Mouse (Mus musculus) CD4-positive, CD25-positive, alpha-beta regulatory T cell, adult 4 months (primary cell): Measurements from ENCODE around the gene Snapc5. TPM values are rescaled to one million over a fixed set of nuclear protein-coding genes. Genes with fewer than 3 reads are reported as not detected.
"Not testable (repeated sequence)": the region's sequence is repeated elsewhere in the genome, so short reads cannot be mapped to it uniquely, and the experiment has no call there.

ENCODE experiments used
- ATAC-seq: one replicate; pipeline ENCODE4 v1.8.0; 2017
- polyA plus RNA-seq, 2 experiments: library from polyadenylated mRNA; unstranded; fragments of 100-300 nt; shearing (Covaris generic); gene quantifications; one replicate each; pipeline ENCODE4 v1.2.1; 2017

The Snapc5 gene
- 10 to 100 TPM; 59.8 to 61.1 TPM for polyA plus RNA-seq

DNA sequence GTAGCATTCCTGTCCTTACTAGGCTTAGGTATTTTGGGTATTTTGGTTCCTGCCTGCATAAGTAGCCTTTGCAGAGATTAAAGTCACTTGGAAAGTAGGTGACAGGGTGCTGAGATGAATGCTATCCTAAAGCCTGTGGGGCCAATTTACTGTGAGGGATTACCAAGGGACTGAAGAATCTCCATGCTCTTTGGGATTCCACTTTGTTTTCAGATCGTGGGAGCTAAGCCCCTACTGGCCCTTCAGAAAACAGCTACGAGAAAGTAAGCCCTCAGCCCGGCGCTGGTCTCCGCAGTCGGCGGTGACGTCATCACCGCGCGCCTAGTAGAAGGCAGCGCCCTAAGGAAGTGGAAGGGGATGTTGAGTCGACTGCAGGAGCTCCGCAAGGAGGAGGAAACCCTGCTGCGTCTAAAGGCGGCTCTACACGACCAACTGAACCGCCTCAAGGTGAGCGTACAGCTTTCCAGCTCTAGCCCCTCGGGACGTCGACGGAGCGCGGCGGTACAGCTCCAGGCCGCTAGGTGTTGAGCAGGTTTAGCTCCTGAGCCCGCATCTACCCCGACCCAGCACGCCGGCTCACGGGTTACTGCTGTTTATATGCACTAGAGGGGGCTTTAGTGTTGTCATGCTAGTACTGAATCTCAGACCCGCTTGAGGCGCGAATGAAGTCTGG is at the start of gene Snapc5:
Gene Snapc5, plus strand, starts transcription at position 301 of the 673 bp plus-strand sequence.
- peak; percentile 94 for ATAC-seq

DNA sequence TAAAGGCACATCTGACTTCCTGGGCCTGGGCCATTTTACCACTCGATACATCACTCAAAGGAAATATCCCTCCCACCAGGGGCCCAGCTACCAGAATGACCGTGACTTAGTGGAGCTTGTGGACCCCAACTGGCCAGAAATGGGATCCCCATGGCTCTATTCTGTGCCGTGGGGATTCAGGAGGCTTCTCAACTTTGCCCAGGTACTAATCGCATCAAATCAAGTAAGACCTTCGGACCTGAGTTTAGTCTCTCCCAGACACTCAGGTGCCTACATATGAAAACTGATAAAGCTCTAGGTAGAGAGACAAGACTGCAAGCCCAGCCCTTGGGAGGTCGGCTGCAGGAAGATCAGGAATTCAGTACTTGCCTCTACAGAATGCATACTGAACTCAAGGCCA is 47.5 kb upstream of the Snapc5 start:
- ATAC-seq = no peak

DNA sequence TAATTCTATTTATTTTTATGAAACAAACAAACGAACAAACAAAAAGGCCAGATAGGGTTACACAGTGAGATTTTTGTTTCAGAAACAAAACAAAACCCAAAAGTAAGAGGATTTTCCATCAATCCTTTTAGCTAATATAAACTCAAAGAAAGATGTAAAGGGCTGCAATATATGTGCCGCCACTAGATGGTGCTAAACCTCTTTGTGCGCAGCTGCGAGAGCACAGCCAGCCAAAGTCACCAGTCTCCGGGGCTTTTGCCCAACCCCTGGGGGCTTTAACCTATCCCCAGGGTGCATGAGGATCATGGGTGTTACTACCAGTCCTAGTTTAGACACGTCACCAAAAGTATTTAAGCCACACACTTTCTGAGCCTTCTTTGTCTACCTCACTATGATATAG is 40.2 kb upstream of the Snapc5 start:
- peak; percentile 34 for ATAC-seq

DNA sequence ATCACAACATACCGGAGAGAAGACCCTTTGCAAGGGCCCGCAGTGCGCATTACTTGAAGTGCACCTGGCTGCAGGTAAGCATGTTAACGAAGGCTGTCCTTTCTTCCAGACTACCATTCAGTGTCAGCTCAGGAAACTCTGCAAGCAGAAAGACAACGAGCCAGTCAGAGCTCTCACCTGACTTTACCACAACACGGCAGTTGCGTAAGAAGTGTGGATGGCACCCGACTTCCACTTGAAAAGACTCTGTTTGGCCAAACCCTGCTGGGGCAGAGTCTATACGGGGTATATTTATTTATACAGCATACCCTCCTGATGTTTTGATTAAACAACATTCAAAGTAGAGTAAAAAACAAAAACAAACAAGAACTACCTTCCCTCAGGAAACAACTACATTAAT is 39.2 kb upstream of the Snapc5 start:
- no peak for ATAC-seq

DNA sequence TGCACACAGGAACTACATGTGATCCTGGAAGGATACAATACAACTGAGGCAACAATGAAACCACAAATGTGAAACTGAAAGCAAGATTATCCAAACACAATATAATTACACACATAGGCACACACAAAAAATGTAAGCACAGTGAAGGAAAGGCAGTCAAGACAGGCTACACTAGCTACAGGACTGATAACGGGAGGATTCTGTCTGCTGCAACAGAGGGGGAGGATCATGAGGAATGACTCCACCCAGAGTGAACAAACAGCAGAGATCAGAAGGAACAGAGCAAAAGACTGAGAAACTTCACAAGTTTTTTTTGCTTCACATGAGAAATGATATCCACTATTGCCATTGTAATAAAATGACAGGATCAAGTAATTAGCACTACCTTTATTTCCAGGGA is 22.4 kb upstream of the Snapc5 start:
- no peak for ATAC-seq

DNA sequence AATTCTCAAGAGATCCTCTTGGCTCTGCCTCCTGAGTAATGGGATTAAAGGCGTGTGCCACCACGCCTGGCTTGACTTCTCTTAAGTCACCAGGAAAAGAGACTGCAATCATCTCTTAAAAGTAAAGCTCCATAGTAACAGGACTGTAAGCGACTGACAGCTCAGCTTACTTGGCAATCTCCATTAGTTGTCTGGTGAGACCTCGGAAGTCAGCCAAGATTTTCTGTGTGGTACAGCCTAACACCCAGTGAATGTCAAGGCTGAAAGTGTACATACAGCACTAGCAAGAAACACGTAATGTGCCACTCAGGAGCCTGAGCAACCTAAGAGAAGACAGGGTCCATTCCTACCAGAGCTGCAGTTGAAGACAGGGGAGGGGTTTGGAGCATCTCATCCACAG is 18.6 kb upstream of the Snapc5 start:
- no peak for ATAC-seq

DNA sequence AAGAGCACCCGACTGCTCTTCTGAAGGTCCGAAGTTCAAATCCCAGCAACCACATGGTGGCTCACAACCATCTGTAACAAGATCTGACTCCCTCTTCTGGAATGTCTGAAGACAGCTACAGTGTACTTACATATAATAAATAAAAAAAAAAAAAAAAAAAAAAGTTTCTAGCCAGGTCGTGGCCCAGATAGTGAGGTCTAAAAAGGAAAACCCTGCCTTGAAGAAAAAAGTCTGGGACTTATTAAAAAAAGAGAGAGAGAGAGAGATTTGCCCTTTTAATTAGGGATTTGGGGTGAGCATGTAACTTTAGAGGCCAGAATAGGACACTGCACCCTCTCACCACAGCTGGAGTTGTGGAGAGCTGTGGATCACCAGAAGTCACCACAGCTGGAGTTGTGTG is 9.1 kb upstream of the Snapc5 start:
- not testable (repeated sequence) for ATAC-seq

DNA sequence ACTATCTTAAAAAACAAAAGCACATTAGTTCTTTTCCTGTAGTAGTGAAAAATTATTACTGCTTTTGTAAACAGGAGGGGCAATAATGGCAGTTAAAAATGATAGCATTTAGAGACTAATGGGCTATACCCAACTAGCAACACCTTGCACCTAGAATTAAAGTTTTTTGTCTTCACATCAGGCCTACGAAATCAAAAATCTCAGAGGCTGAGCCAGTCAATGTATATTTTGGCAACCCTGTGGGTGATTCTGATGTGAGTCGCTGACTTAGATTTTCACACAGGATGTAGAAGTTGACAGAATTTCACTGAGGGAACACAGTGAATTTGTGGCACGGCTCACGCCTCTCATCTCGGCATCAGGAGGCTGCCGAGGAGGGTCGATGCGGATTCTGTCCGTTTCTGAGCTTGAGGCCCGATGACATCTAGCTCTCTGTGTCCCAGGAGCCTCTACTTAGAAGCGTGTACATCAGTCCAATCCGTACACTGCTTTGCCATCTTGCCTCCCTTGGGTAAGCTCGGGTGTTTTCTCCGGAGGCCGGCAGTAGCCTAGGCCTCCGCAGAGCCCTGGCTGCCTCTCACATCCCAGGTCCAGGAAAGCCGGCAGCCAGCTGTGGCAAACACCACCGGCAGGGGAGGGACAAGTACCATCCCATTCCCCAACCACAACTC is 6.8 kb upstream of the Snapc5 start:
- ATAC-seq = peak; percentile 40

DNA sequence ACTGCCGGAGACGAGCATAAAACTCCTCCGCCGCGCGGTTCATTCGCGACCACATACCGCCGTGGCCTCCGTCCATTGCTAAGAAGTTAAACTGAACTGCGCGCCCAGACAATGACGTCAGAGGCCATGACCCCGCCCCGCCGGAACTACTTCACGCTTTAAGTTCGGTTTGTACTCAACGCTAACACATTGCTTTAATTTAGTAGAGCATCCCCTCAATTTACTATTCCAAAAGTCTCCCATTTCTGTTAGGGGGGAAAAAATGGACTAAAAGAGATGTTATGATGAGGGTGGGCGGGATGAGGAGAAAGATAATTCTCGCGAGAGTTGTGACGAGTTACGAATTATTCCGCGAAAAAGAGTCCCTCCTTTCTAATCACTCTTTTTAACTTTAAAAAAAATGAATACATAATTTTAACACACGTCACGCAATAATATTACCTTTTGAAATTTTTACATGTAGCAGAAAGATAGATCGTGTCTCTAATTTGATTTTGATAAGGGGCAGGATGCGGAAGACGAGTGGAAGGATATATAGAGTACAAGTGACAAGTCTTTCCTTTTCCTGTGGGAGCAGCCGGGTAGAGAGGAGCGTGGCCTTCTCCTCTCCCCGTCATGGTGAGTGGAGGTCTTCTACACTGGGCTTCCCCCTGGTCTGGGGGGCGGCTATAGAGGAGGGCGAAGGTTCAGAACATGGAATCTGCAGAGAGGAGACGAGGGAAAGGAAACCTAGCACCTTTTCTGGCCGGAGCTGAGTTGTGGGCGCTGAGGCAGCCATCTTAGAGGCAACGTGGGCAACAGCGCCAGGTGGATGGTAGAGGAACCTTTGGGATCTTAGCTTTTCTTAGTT is 6.0 kb upstream of the Snapc5 start, which contains the start of the genes Zwilch and Rpl4:
Gene Zwilch, minus strand, starts transcription at position 289 of the 850 bp plus-strand sequence.
Gene Rpl4, plus strand, starts transcription at position 560 of the 850 bp plus-strand sequence.
- peak; percentile 85 for ATAC-seq

DNA sequence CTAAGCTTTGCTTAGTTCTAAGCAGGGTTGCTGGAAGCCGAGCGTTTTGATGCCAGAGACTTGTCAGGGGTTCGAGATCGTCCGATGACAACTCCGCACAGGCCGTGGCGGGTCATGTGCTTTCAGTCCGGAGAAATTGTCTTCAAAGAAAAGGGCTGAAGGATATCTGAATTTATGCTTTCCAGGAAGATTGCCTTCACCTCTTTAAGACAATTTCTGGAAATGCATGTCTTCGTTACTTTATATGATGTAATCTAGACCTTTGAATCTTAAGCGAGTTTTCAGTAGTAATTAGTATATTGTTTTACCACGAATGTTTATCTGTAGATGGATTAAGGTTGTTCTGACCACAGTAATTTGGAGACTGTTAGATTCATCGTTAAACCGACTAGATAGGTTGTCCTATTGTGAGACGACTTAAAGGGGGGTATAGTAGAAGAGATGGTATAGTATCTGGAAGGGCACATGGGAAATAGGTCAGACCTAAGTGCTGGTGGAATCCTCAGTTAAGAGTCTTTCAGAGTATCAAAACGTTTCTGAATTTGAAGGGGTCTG is 5.3 kb upstream of the Snapc5 start:
- no peak for ATAC-seq

DNA sequence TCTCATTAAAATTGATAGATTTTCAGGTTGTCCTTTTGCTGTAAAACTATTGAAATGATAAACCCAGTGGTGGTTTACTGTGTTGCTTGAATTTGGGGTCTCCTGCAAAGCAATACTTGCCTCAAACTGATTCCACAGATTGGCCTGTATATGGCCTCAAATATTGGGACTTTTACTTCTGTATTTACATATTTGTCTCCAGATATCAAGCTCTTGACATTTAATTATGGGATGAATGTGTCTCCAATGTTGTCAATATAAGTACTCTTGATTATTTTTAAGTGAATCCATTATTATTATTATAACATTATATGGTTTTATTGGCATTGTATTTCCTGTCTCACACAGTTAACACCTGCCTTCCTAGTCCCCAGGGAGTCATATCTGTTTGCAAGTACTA is 4.7 kb upstream of the Snapc5 start:
- ATAC-seq = no peak

DNA sequence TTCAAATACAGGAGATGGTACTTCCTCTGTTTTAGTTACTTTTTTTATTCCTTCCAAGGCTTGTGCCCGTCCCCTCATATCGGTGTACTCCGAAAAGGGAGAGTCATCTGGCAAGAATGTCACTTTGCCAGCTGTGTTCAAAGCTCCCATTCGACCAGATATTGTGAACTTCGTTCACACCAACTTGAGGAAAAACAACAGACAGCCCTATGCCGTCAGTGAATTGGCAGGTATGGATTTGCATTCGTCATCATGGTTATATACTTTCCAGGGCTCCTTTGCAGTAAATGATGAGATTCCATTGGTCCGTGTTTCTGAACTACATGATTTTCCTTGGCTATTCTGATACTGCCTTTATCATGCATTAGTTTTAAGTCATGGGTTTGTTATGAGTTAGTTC is 4.3 kb upstream of the Snapc5 start:
- no peak for ATAC-seq

DNA sequence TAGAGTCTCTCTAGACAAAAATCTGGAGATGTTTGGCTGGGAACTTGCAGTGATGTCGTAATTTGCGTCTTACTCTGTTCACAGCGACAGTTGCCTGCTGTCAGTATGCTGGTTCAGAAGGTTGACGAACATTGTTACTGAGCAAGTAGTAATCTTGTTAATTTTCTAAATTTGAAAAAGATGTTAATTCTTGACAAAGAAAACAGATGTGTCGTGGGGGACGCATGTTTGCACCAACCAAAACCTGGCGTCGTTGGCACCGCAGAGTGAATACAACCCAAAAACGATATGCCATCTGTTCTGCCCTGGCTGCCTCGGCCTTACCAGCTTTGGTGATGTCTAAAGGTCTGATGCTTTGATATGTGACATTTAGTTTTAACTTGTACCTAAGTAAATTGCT is 3.7 kb upstream of the Snapc5 start:
- no peak for ATAC-seq

DNA sequence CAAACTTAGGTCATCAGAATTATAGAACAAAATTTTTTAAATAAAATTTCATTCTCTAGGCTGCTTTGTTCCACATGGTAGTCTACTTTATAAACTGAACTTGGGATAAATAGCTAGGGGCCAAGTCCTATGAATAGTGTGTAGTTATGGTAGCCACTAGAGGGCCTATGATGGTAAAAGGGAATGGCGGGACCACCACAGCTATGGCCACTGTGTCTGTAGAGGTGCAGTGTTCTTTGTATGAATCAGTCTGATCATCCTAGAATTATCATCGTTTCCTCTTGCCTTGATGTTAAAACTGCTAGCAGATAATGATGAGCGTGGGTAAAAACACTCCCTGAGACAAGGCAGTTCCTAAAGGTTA is 482 bp upstream of the Snapc5 start:
- peak; percentile 21 for ATAC-seq

DNA sequence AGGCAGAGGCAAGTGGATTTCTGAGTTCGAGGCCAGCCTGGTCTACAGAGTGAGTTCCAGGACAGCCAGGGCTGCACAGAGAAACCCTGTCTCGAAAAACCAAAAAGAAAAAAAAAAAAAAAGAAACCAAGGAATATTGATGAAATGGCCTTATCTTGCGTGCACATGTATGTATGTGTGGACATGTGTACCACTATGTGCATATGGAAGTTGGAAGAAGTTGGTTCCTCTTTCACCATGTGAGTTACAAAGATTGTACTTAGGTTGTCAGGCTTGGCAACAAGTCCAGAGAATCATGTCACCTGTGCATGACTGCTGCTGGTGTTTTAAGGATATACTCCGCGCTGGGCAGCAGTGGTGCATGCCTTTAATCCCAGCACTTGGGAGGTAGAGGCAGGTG is 4.2 kb downstream of the Snapc5 start:
- not testable (repeated sequence) for ATAC-seq

DNA sequence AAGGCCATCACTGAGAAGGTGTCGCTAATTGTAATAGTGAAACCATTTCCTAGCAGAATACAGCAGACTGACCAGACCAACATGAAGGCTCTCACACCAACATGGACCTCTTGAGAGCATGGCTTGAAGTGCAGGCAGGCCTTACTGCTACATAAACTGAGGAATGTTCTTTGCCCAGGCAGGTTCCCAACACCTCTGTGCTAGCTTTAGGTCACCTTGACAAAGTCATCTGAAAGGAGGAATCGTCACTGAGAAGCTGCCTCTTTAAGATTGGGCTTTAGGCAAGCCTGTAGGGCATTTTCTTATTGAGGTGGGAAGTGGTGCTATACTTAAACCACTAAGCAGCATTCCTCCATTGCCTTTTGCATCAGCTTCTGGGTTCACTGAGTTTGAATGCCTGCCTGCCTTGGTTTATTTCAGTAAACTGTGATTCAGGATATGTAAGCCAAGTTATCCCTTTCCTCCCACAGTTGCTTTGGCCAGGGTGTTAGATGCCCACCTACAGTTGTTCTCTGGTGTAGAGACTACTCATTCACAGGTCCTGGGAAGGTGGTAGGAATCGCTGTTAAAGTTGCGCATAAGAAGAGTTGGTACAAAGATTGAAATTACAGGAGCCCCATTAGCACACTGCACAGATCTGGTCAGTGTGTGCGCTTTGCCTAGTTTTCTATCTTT is 5.2 kb downstream of the Snapc5 start:
- no peak for ATAC-seq

DNA sequence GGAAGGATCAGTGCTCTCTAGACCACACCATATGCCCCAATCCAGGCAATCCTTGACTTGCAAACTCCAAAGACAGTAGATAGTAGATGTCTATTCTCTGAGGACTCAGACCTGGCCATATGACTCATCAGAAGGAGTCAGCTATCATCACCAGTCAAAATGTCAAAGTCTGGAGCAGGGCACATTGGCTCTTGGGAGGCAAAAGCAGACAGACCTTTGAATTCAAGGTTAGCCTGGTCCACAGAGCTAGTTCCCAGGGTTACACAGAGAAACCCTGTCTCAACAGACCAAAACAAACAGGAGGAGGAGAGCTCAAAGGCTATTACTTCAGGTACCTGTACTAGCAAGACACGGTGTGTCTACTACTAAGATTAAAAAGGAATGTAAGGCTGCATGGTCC is 14.8 kb downstream of the Snapc5 start:
- no peak for ATAC-seq

DNA sequence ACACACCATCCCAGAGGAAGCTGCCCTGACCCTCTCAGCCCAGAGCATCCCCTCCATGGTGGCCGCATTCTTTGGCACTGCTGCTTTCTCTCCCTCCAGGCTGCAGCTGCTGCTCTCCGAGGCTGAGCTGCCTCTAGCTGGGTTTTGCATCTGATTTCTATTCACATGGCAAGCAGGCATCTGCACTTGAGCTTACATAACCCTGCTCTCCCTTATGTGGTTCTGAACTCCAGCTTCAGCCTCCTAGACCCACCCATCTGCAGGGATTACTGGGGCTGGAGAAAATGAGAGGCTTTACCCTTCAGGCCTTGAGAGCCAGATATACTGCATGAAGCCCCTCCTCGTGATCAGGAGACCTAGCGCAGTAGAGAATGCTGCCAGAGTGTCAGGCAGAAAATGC is 16.5 kb downstream of the Snapc5 start:
- ATAC-seq = no peak

DNA sequence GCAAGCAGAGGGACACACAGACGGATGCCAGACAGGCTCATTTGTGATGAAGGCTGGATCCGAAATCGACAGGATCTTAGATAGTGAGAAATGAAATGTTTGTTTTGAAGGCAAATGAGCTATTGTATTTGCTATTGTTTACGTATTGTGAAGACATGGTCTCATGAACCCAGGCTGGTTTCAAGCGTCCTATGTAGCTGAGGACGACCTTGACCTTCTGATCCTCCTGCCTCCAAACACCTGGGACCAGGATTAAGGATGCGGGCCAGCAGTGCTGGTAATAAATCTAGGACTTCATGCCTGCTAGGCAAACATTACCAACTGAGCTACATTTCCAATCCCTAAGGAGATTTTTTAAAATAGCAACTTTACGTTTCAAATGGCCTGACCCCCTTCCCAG is 18.4 kb downstream of the Snapc5 start:
- ATAC-seq = no peak

DNA sequence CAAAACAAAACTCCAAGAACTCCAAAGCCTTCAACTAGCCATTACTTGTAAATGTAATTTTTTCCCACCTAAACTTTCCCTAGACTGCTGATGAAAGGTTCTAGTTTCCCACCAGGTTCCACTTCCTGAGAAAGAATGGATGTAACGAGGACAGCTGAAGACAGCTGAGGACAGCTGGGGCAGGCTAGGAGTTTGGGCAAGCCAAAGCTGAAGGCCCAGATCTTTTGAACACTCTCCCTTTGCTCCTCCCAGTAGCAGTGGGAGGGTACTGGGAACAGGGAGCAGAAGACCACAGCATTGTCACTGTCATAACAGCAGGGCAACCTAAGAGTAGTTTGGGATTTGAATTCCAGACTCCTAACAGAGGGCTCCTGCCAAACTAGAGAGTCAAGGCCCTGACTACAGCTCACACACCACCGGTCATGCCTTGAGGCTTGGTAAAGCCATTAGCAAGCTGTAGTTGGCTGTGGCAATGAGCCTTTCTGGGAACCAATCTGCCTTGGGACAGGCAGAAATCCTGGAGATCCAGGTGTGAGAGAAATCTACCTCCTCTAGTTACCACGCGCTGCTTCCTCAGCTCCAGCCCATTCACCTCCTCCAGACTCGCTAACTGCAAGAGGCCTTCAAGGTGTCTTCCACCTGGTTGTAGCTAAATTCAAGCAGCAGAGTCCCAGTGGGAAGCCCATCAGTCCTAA is 19.1 kb downstream of the Snapc5 start:
- ATAC-seq = no peak

DNA sequence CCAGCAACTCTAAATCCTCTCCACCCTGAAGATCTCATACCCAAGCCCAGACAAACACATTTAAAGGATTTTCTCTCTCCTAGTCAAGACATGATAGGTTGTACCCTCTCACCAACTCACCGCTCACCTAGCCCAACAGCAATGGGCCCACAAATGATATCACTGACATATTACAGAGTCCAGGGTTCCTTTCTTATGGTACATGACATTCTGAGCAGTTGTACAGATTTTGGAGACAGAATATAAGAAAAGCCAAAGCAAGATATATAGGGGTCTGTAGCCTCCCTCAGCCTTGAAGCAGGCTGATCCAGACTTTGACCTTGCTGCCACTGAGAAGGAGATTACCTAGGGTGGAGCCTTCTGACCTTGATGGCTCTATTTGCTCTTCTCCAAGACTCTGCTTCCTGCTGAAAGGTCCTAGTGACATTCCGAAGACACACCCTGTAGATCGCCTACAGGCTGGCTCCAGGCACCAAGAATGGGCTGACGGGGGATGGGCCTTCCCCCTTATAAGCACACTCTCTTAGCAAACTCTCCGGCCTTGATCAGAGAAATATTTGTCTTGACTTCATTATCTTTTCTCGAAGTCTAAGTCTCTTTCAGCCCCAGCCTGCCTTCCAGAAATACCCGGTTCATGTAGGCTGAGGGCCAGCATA is 19.8 kb downstream of the Snapc5 start:
- ATAC-seq = not testable (repeated sequence)
